Mouse (Mus musculus): ENCODE data around the gene Slc30a5. TPM values are rescaled to one million over a fixed set of nuclear protein-coding genes. Genes with fewer than 3 reads are reported as not detected.
A peak's percentile ranks its signal among the peaks of the same experiment; 100 is the strongest.

Gene Slc30a5
- polyA plus RNA-seq, 1 experiment, result 53.8 TPM

GRCm38 (mm10) chr13:100776710-100777109, 56.5 kb downstream of the Slc30a5 start:
- no peak overlapping the region for H3K4me3 ChIP-seq (ENCODE audit: insufficient read depth, low read length)
- H3K27ac ChIP-seq (ENCODE audit: insufficient read depth, low read depth, low read length), result no peak overlapping the region
- 0 out of 2 replicates have a peak, but pooled peaks cover 3% of the 10 kb centered on the region for H3K4me1 ChIP-seq (ENCODE audit: control insufficient read depth, insufficient read depth, low read length)
- TF ChIP-seq POLR2A (IDR thresholded peaks at IDR 0.05; ENCODE audit: borderline replicate concordance, low read depth, low read length), result no peak
- TF ChIP-seq CTCF (IDR thresholded peaks at IDR 0.05; ENCODE audit: low read depth, low read length), result no peak

GRCm38 (mm10) chr13:100776056-100776419, 57.2 kb downstream of the Slc30a5 start:
- Histone ChIP-seq H3K4me1 (ENCODE audit: control insufficient read depth, insufficient read depth, low read length) (0 out of 2 replicates have a peak, but pooled peaks cover 3% of the 10 kb centered on the region), H3K4me3 (ENCODE audit: insufficient read depth, low read length) (peak overlapping the region; percentile 97), H3K27ac (ENCODE audit: insufficient read depth, low read depth, low read length) (no peak overlapping the region)
- TF ChIP-seq POLR2A (IDR thresholded peaks at IDR 0.05; ENCODE audit: borderline replicate concordance, low read depth, low read length) (no peak), CTCF (IDR thresholded peaks at IDR 0.05; ENCODE audit: low read depth, low read length) (no peak)

GRCm38 (mm10) chr13:100775252-100776055, 57.8 kb downstream of the Slc30a5 start, which contains the start of gene Cenph:
TSS of gene Cenph (minus strand) at chr13:100775899.
- Histone ChIP-seq H3K4me3 (ENCODE audit: insufficient read depth, low read length) (peak within 1 kb of the TSS; percentile 97), H3K27ac (ENCODE audit: insufficient read depth, low read depth, low read length) (no peak within 1 kb of the TSS), H3K4me1 (ENCODE audit: control insufficient read depth, insufficient read depth, low read length) (0 out of 2 replicates have a peak, but pooled peaks cover 3% of the 10 kb centered on the region)
- TF ChIP-seq POLR2A (IDR thresholded peaks at IDR 0.05; ENCODE audit: borderline replicate concordance, low read depth, low read length) (0 out of 2 replicates have a peak, but pooled peaks have one; percentile 19), CTCF (IDR thresholded peaks at IDR 0.05; ENCODE audit: low read depth, low read length) (no peak)

- 0 out of 2 replicates have a peak, but pooled peaks cover 3% of the 10 kb centered on the region for H3K4me1 ChIP-seq (ENCODE audit: control insufficient read depth, insufficient read depth, low read length)
- no peak overlapping the region for H3K27ac ChIP-seq (ENCODE audit: insufficient read depth, low read depth, low read length)
- H3K4me3 ChIP-seq (ENCODE audit: insufficient read depth, low read length), result peak overlapping the region; percentile 97
- TF ChIP-seq POLR2A (IDR thresholded peaks at IDR 0.05; ENCODE audit: borderline replicate concordance, low read depth, low read length) (no peak), CTCF (IDR thresholded peaks at IDR 0.05; ENCODE audit: low read depth, low read length) (no peak)
Observed at GRCm38 (mm10) chr13:100774704-100775103, 58.5 kb downstream of the Slc30a5 start.

GRCm38 (mm10) chr13:100755329-100755728, 77.9 kb downstream of the Slc30a5 start:
- TF ChIP-seq POLR2A (IDR thresholded peaks at IDR 0.05; ENCODE audit: borderline replicate concordance, low read depth, low read length) (no peak), CTCF (IDR thresholded peaks at IDR 0.05; ENCODE audit: low read depth, low read length) (no peak)
- Histone ChIP-seq H3K4me3 (ENCODE audit: insufficient read depth, low read length) (no peak overlapping the region), H3K27ac (ENCODE audit: insufficient read depth, low read depth, low read length) (no peak overlapping the region), H3K4me1 (ENCODE audit: control insufficient read depth, insufficient read depth, low read length) (peaks cover 3% of the 10 kb centered on the region; the same call in 1 of the 2 replicates)

- H3K4me3 ChIP-seq (ENCODE audit: insufficient read depth, low read length), result no peak overlapping the region
- TF ChIP-seq POLR2A (IDR thresholded peaks at IDR 0.05; ENCODE audit: borderline replicate concordance, low read depth, low read length), result no peak
- no peak for TF ChIP-seq CTCF (IDR thresholded peaks at IDR 0.05; ENCODE audit: low read depth, low read length)
- no peak overlapping the region for H3K27ac ChIP-seq (ENCODE audit: insufficient read depth, low read depth, low read length)
- H3K4me1 ChIP-seq (ENCODE audit: control insufficient read depth, insufficient read depth, low read length), result peaks cover 3% of the 10 kb centered on the region; the same call in 1 of the 2 replicates
Observed at GRCm38 (mm10) chr13:100754186-100754585, 79.0 kb downstream of the Slc30a5 start.

- H3K27ac ChIP-seq (ENCODE audit: insufficient read depth, low read depth, low read length), result no peak overlapping the region
- peaks cover 3% of the 10 kb centered on the region; the same call in 1 of the 2 replicates for H3K4me1 ChIP-seq (ENCODE audit: control insufficient read depth, insufficient read depth, low read length)
- no peak overlapping the region for H3K4me3 ChIP-seq (ENCODE audit: insufficient read depth, low read length)
- TF ChIP-seq POLR2A (IDR thresholded peaks at IDR 0.05; ENCODE audit: borderline replicate concordance, low read depth, low read length) (no peak), CTCF (IDR thresholded peaks at IDR 0.05; ENCODE audit: low read depth, low read length) (no peak)
Observed at GRCm38 (mm10) chr13:100753011-100753410, 80.2 kb downstream of the Slc30a5 start.

Other genes starting within 250 kb of the Slc30a5 start
- gene Marveld2, start 216.5 kb downstream of the Slc30a5 start, polyA plus RNA-seq (2012; ENCODE audit: insufficient read depth, insufficient read length, missing spikeins), result 0.47 TPM in 1 of 2 replicates, not detected in the other
- gene Ak6, start 182.4 kb downstream of the Slc30a5 start, polyA plus RNA-seq (2012; ENCODE audit: insufficient read depth, insufficient read length, missing spikeins), result 93.3 and 95.3 TPM in 2 replicates
- gene Rad17, start 182.4 kb downstream of the Slc30a5 start, polyA plus RNA-seq (2012; ENCODE audit: insufficient read depth, insufficient read length, missing spikeins), result 17.5 and 18.6 TPM in 2 replicates
- gene Taf9, start 181.8 kb downstream of the Slc30a5 start, polyA plus RNA-seq (2012; ENCODE audit: insufficient read depth, insufficient read length, missing spikeins), result 2.1 and 3.5 TPM in 2 replicates
- gene Ccdc125, start 163.7 kb downstream of the Slc30a5 start, polyA plus RNA-seq (2012; ENCODE audit: insufficient read depth, insufficient read length, missing spikeins), result 7.6 and 9.3 TPM in 2 replicates
- 27.1 and 29.5 TPM in 2 replicates for gene Cdk7, start 102.5 kb downstream of the Slc30a5 start, polyA plus RNA-seq (2012; ENCODE audit: insufficient read depth, insufficient read length, missing spikeins)
- 68.4 and 89.2 TPM in 2 replicates for gene Mrps36, start 88.8 kb downstream of the Slc30a5 start, polyA plus RNA-seq (2012; ENCODE audit: insufficient read depth, insufficient read length, missing spikeins)
- 13.5 and 14.2 TPM in 2 replicates for gene Cenph, start 57.5 kb downstream of the Slc30a5 start, polyA plus RNA-seq (2012; ENCODE audit: insufficient read depth, insufficient read length, missing spikeins)
- gene Ccnb1, start 46.9 kb downstream of the Slc30a5 start, polyA plus RNA-seq (2012; ENCODE audit: insufficient read depth, insufficient read length, missing spikeins), result 35.0 and 42.5 TPM in 2 replicates

All from bone marrow macrophage, adult 2 months (primary cell).